Mouse (Mus musculus) MEL (cell line): ENCODE results near the gene Ndufaf2. TPM values are rescaled to one million over a fixed set of nuclear protein-coding genes. Genes with fewer than 3 reads are reported as not detected.

Experiments used
- DNase-seq: peaks from one replicate; pipeline ENCODE4 v3.0.0; 2011; ENCODE audit warnings: low read depth, low spot score
- H3K27ac ChIP-seq: 2 replicates; pipeline ENCODE4 v1.5.1; 2012; ENCODE audit warnings: low read depth, mild to moderate bottlenecking, control low read depth, low read length, moderate library complexity; ENCODE audit not compliant: control insufficient read depth
- H3K27me3 ChIP-seq, 2 experiments: fragments of 150-350 bp in 1 of 2; sonication (generic) in 1 of 2; 2 replicates each; pipeline ENCODE4 v1.6.1; 2012; ENCODE audit warnings: low read length in 2 of 2, mild to moderate bottlenecking in 2 of 2, improper control_type of control experiment in 1 of 2, moderate library complexity in 1 of 2; ENCODE audit not compliant: insufficient read depth in 2 of 2, control insufficient read depth in 1 of 2
- H3K36me3 ChIP-seq, 2 experiments: 2 replicates each; pipeline ENCODE4 v1.6.1; 2012 to 2014; ENCODE audit warnings: low read length in 2 of 2, improper control_type of control experiment in 1 of 2, inconsistent platforms in 1 of 2, mild to moderate bottlenecking in 1 of 2; ENCODE audit not compliant: insufficient read depth in 2 of 2, control insufficient read depth in 1 of 2
- H3K4me1 ChIP-seq, 2 experiments: fragments of 150-350 bp in 1 of 2; sonication (generic) in 1 of 2; 2 replicates each; pipeline ENCODE4 v1.6.1; 2012; ENCODE audit warnings: low read length in 2 of 2, improper control_type of control experiment in 1 of 2, mild to moderate bottlenecking in 1 of 2; ENCODE audit not compliant: insufficient read depth in 2 of 2, control insufficient read depth in 1 of 2
- H3K4me3 ChIP-seq, 2 experiments: fragments of 150-350 bp in 1 of 2; sonication (generic) in 1 of 2; 2 replicates each; pipeline ENCODE4 v1.5.1; 2012; ENCODE audit warnings: low read depth in 2 of 2, low read length in 2 of 2, mild to moderate bottlenecking in 2 of 2, moderate library complexity in 2 of 2, control low read depth in 1 of 2, improper control_type of control experiment in 1 of 2; ENCODE audit not compliant: control insufficient read depth in 1 of 2, insufficient read depth in 1 of 2
- H3K79me2 ChIP-seq: 2 replicates; pipeline ENCODE4 v1.6.1; 2012; ENCODE audit warnings: mild to moderate bottlenecking, low read length, moderate library complexity; ENCODE audit not compliant: control insufficient read depth, poor library complexity, insufficient read depth
- H3K9ac ChIP-seq: 2 replicates; pipeline ENCODE4 v1.6.1; 2012; ENCODE audit warnings: low read depth, mild to moderate bottlenecking, control low read depth, low read length, moderate library complexity; ENCODE audit not compliant: control insufficient read depth, poor library complexity, severe bottlenecking
- H3K9me3 ChIP-seq: fragments of 150-350 bp; sonication (generic); replicated peaks from 2 replicates; pipeline ENCODE4 v1.6.1; 2012; ENCODE audit warnings: mild to moderate bottlenecking, low read length, improper control_type of control experiment, moderate library complexity; ENCODE audit not compliant: insufficient read depth
- BHLHE40 ChIP-seq: IDR thresholded peaks from 2 replicates; pipeline ENCODE4 v1.6.1; 2012; ENCODE audit warnings: low read depth, mild to moderate bottlenecking, inconsistent platforms, low read length, improper control_type of control experiment, borderline replicate concordance
- CHD1 ChIP-seq: IDR thresholded peaks from 2 replicates; pipeline ENCODE4 v1.6.1; 2012; ENCODE audit warnings: low read depth, mild to moderate bottlenecking, inconsistent platforms, low read length, improper control_type of control experiment
- CHD2 ChIP-seq: IDR thresholded peaks from 2 replicates; pipeline ENCODE4 v1.6.1; 2011; ENCODE audit warnings: low read length, improper control_type of control experiment
- GATA1 ChIP-seq: IDR thresholded peaks from 2 replicates; pipeline ENCODE4 v1.6.1; 2011; ENCODE audit warnings: low read depth, low read length, improper control_type of control experiment
- HCFC1 ChIP-seq: IDR thresholded peaks from 2 replicates; pipeline ENCODE4 v1.6.1; 2012; ENCODE audit warnings: low read depth, mild to moderate bottlenecking, inconsistent platforms, low read length, improper control_type of control experiment, moderate library complexity
- KAT2A ChIP-seq: conservative IDR thresholded peaks from 2 replicates; pipeline ENCODE4 v1.6.1; 2012; ENCODE audit warnings: low read depth, low read length, improper control_type of control experiment, inconsistent platforms
- MAFK ChIP-seq: IDR thresholded peaks from 2 replicates; pipeline ENCODE4 v1.6.1; 2011; ENCODE audit warnings: low read depth, mild to moderate bottlenecking, low read length, improper control_type of control experiment, borderline replicate concordance
- MYB ChIP-seq: IDR thresholded peaks from 2 replicates; pipeline ENCODE4 v1.6.1; 2011; ENCODE audit warnings: mild to moderate bottlenecking, low read depth, low read length, improper control_type of control experiment
- MYC ChIP-seq: IDR thresholded peaks from 2 replicates; pipeline ENCODE4 v1.6.1; 2011; ENCODE audit warnings: low read depth, mild to moderate bottlenecking, low read length, improper control_type of control experiment, moderate library complexity
- POLR2AphosphoS2 ChIP-seq: IDR thresholded peaks from 2 replicates; pipeline ENCODE4 v1.6.1; 2011; ENCODE audit warnings: low read length, improper control_type of control experiment
- POLR2AphosphoS5 ChIP-seq: IDR thresholded peaks from 2 replicates; pipeline ENCODE4 v1.6.1; 2012; ENCODE audit warnings: low read depth, borderline replicate concordance, mild to moderate bottlenecking, inconsistent platforms, low read length, moderate library complexity, mixed read lengths
- RCOR1 ChIP-seq: IDR thresholded peaks from 2 replicates; pipeline ENCODE4 v1.6.1; 2012; ENCODE audit warnings: low read depth, mild to moderate bottlenecking, inconsistent platforms, low read length, improper control_type of control experiment
- TAL1 ChIP-seq: IDR thresholded peaks from 2 replicates; pipeline ENCODE4 v1.6.1; 2012; ENCODE audit warnings: mild to moderate bottlenecking, inconsistent platforms, low read length, moderate library complexity, mixed read lengths
- TCF12 ChIP-seq: IDR thresholded peaks from 2 replicates; pipeline ENCODE4 v1.6.1; 2014; ENCODE audit warnings: low read depth, mild to moderate bottlenecking, inconsistent platforms, low read length, improper control_type of control experiment, moderate library complexity
- UBTF ChIP-seq: IDR thresholded peaks from 2 replicates; pipeline ENCODE4 v1.6.1; 2012; ENCODE audit warnings: low read depth, mild to moderate bottlenecking, inconsistent platforms, low read length, improper control_type of control experiment, moderate library complexity, borderline replicate concordance; ENCODE audit not compliant: insufficient read depth
- USF1 ChIP-seq: IDR thresholded peaks from 2 replicates; pipeline ENCODE4 v1.6.1; 2014; ENCODE audit warnings: low read depth, mild to moderate bottlenecking, inconsistent platforms, low read length, improper control_type of control experiment, moderate library complexity
- USF2 ChIP-seq, 2 experiments: IDR thresholded peaks; 2 replicates each; pipeline ENCODE4 v1.6.1; 2011 to 2012; ENCODE audit warnings: improper control_type of control experiment in 2 of 2, low read length in 2 of 2, borderline replicate concordance in 1 of 2, inconsistent platforms in 1 of 2, low read depth in 1 of 2, mild to moderate bottlenecking in 1 of 2; ENCODE audit not compliant: insufficient read depth in 1 of 2
- ZC3H11A ChIP-seq: IDR thresholded peaks from 2 replicates; pipeline ENCODE4 v1.6.1; 2012; ENCODE audit warnings: low read depth, mild to moderate bottlenecking, inconsistent platforms, low read length, improper control_type of control experiment
- ZKSCAN1 ChIP-seq: IDR thresholded peaks from 2 replicates; pipeline ENCODE4 v1.6.1; 2012; ENCODE audit warnings: low read depth, mild to moderate bottlenecking, inconsistent platforms, low read length, improper control_type of control experiment, moderate library complexity
- ZMIZ1 ChIP-seq: IDR thresholded peaks from 2 replicates; pipeline ENCODE4 v1.6.1; 2012; ENCODE audit warnings: low read depth, mild to moderate bottlenecking, inconsistent platforms, low read length, improper control_type of control experiment, moderate library complexity
- polyA plus RNA-seq, 2 experiments: library from polyadenylated mRNA; stranded (reverse) in 1 of 2; unstranded in 1 of 2; fragments of >175 nt in 1 of 2; fragments of >200 nt in 1 of 2; gene quantifications; 2 replicates each; pipeline versions ENCODE4 v1.2.1 to v1.2.4; 2012; ENCODE audit warnings: low replicate concordance in 2 of 2, low read depth in 1 of 2; ENCODE audit not compliant: insufficient read length in 2 of 2, insufficient read depth in 1 of 2, missing spikeins in 1 of 2
- total RNA-seq: library from RNA; depleted of rRNA; stranded (reverse); fragments of 300-350 nt; gene quantifications from 2 replicates; pipeline ENCODE4 v1.2.3, GENCODE M21; 2012

Ndufaf2 gene
- total and polyA plus RNA-seq, 3 experiments: 50.9 to 76.0 TPM; not detected in 1

GRCm38 (mm10) chr13:108013839-108014238 is 144.6 kb downstream of the Ndufaf2 start:
- no peaks in the 10 kb centered on the region for H3K27me3 ChIP-seq
- no peaks in the 10 kb centered on the region for H3K36me3 ChIP-seq
- H3K79me2 ChIP-seq: no peaks in the 10 kb centered on the region
- no peak for TF ChIP-seq CHD2
- TF ChIP-seq MAFK: no peak
- DNase-seq: no peak
- no peaks in the 10 kb centered on the region for H3K9me3 ChIP-seq
- no peak overlapping the region for H3K4me3 ChIP-seq
- no peak overlapping the region for H3K27ac ChIP-seq
- H3K9ac ChIP-seq: no peak overlapping the region
- H3K4me1 ChIP-seq: peaks cover 0 to 5% of the 10 kb centered on the region in 2 experiments; a peak in 1 of 4 replicates

GRCm38 (mm10) chr13:108013110-108013509 is 145.3 kb downstream of the Ndufaf2 start:
- Histone ChIP-seq H3K9me3 (no peaks in the 10 kb centered on the region), H3K79me2 (no peaks in the 10 kb centered on the region), H3K27ac (no peak overlapping the region), H3K4me1 (peaks cover 0 to 3% of the 10 kb centered on the region in 2 experiments; a peak in 1 of 4 replicates), H3K9ac (no peak overlapping the region), H3K36me3 (no peaks in the 10 kb centered on the region), H3K4me3 (no peak overlapping the region), H3K27me3 (no peaks in the 10 kb centered on the region)
- TF ChIP-seq TAL1: no peak
- no peak for TF ChIP-seq POLR2AphosphoS2
- no peak for TF ChIP-seq UBTF
- TF ChIP-seq POLR2AphosphoS5: no peak
- TF ChIP-seq ZC3H11A: no peak
- no peak for TF ChIP-seq ZMIZ1
- no peak for TF ChIP-seq ZKSCAN1
- TF ChIP-seq CHD2: no peak
- no peak for TF ChIP-seq MYC
- TF ChIP-seq RCOR1: no peak
- no peak for TF ChIP-seq TCF12
- TF ChIP-seq KAT2A: no peak
- no peak for TF ChIP-seq USF1
- no peak for TF ChIP-seq BHLHE40
- TF ChIP-seq USF2 (IDR thresholded peaks at IDR 0.05; ENCODE audit: borderline replicate concordance in 1 of 2, insufficient read depth in 1 of 2, low read depth in 1 of 2, low read length in 2 of 2): no peak
- TF ChIP-seq MYB: no peak
- TF ChIP-seq HCFC1: no peak
- no peak for TF ChIP-seq CHD1
- TF ChIP-seq GATA1: no peak
- DNase-seq: no peak
